Mouse (Mus musculus) testis, adult 2 months (tissue): ENCODE results near the gene Wdr62. TPM values are rescaled to one million over a fixed set of nuclear protein-coding genes. Genes with fewer than 3 reads are reported as not detected.
"Not testable (repeated sequence)": the region's sequence is repeated elsewhere in the genome, so short reads cannot be mapped to it uniquely, and the experiment has no call there.

Source experiments
- H3K27ac ChIP-seq: fragments of 200-500 bp; 2 replicates; pipeline ENCODE4 v1.5.1; 2012; ENCODE audit warnings: low read depth, low read length; ENCODE audit not compliant: control insufficient read depth, insufficient read depth
- H3K27me3 ChIP-seq: fragments of 200-500 bp; 2 replicates; pipeline ENCODE4 v1.6.1; 2012; ENCODE audit warnings: mild to moderate bottlenecking, low read length, moderate library complexity; ENCODE audit not compliant: control insufficient read depth, insufficient read depth
- H3K36me3 ChIP-seq: fragments of 200-500 bp; 2 replicates; pipeline ENCODE4 v1.6.1; 2012; ENCODE audit warnings: mild to moderate bottlenecking, low read length; ENCODE audit not compliant: control insufficient read depth, insufficient read depth
- H3K4me1 ChIP-seq: fragments of 200-500 bp; 2 replicates; pipeline ENCODE4 v1.6.1; 2012; ENCODE audit warnings: low read length; ENCODE audit not compliant: control insufficient read depth, insufficient read depth
- H3K4me3 ChIP-seq: fragments of 200-500 bp; 2 replicates; pipeline ENCODE4 v1.5.1; 2012; ENCODE audit warnings: low read depth, mild to moderate bottlenecking, low read length, moderate library complexity, mixed read lengths; ENCODE audit not compliant: control insufficient read depth
- CTCF ChIP-seq: fragments of 200-500 bp; IDR thresholded peaks from 2 replicates; pipeline ENCODE4 v1.5.1; 2012; ENCODE audit warnings: low read depth, mild to moderate bottlenecking, inconsistent platforms, low read length, moderate library complexity; ENCODE audit not compliant: control insufficient read depth, insufficient read depth, insufficient replicate concordance
- POLR2A ChIP-seq: fragments of 200-500 bp; IDR thresholded peaks from 2 replicates; pipeline ENCODE4 v1.6.1; 2012; ENCODE audit warnings: low read depth, mild to moderate bottlenecking, inconsistent platforms, low read length, moderate library complexity; ENCODE audit not compliant: control insufficient read depth
- polyA plus RNA-seq: library from polyadenylated mRNA; depleted of rRNA; stranded (reverse); fragments of >200 nt; gene quantifications from 2 replicates; pipeline ENCODE4 v1.2.3, GENCODE M21; 2012

Wdr62 gene
- polyA plus RNA-seq, 1 experiment: 713 TPM

- no peak overlapping the region for H3K4me3 ChIP-seq
- TF ChIP-seq CTCF: no peak
- no peaks in the 10 kb centered on the region for H3K27me3 ChIP-seq
- H3K27ac ChIP-seq: no peak overlapping the region; the same call in none of the 2 replicates
- peaks cover 6% of the 10 kb centered on the region for H3K4me1 ChIP-seq
- no peaks in the 10 kb centered on the region for H3K36me3 ChIP-seq
Measured at GRCm38 (mm10) chr7:30213881-30214280, 66.3 kb downstream of the Wdr62 start.

- Histone ChIP-seq H3K4me3 (no peak overlapping the region), H3K27me3 (no peaks in the 10 kb centered on the region), H3K27ac (peak overlapping the region; percentile 32; the same call in 1 of the 2 replicates), H3K36me3 (no peaks in the 10 kb centered on the region), H3K4me1 (no peaks in the 10 kb centered on the region)
- TF ChIP-seq CTCF (no peak), POLR2A (no peak)
Measured at GRCm38 (mm10) chr7:30211025-30211424, 69.2 kb downstream of the Wdr62 start.

- not testable (repeated sequence) for H3K4me3 ChIP-seq, H3K27me3 ChIP-seq, H3K4me1 ChIP-seq, H3K36me3 ChIP-seq
- H3K27ac ChIP-seq: peak overlapping the region; percentile 66; the same call in 1 of the 2 replicates
Measured at GRCm38 (mm10) chr7:30206364-30206763, 73.9 kb downstream of the Wdr62 start.

- Histone ChIP-seq H3K36me3 (no peaks in the 10 kb centered on the region), H3K27me3 (no peaks in the 10 kb centered on the region), H3K27ac (0 out of 2 replicates have a peak overlapping the region, but pooled peaks have one; percentile 66), H3K4me1 (peaks cover 8% of the 10 kb centered on the region), H3K4me3 (no peak overlapping the region)
- TF ChIP-seq POLR2A: no peak
- peak; percentile 24; the same call in 1 of the 2 replicates for TF ChIP-seq CTCF
Measured at GRCm38 (mm10) chr7:30205383-30205782, 74.8 kb downstream of the Wdr62 start.

GRCm38 (mm10) chr7:30204380-30204779 is 75.8 kb downstream of the Wdr62 start:
- peaks cover 18% of the 10 kb centered on the region for H3K4me1 ChIP-seq
- TF ChIP-seq CTCF (no peak), POLR2A (no peak)
- H3K27ac ChIP-seq: peak overlapping the region; percentile 30
- no peaks in the 10 kb centered on the region for H3K36me3 ChIP-seq
- H3K27me3 ChIP-seq: no peaks in the 10 kb centered on the region
- H3K4me3 ChIP-seq: no peak overlapping the region

GRCm38 (mm10) chr7:30202895-30203690 is 77.1 kb downstream of the Wdr62 start:
- Histone ChIP-seq H3K27ac (peak overlapping the region; percentile 73), H3K4me3 (no peak overlapping the region), H3K36me3 (no peaks in the 10 kb centered on the region), H3K27me3 (no peaks in the 10 kb centered on the region), H3K4me1 (peaks cover 23% of the 10 kb centered on the region)
- no peak for TF ChIP-seq POLR2A
- TF ChIP-seq CTCF: no peak

GRCm38 (mm10) chr7:30200661-30201060 is 79.6 kb downstream of the Wdr62 start:
- not testable (repeated sequence) for H3K36me3 ChIP-seq

GRCm38 (mm10) chr7:30200200-30200599 is 80.0 kb downstream of the Wdr62 start:
- no peaks in the 10 kb centered on the region for H3K36me3 ChIP-seq
- H3K27ac ChIP-seq: peak overlapping the region; percentile 0
- peaks cover 29% of the 10 kb centered on the region for H3K4me1 ChIP-seq
- H3K4me3 ChIP-seq: no peak overlapping the region
- H3K27me3 ChIP-seq: no peaks in the 10 kb centered on the region
- TF ChIP-seq POLR2A (no peak), CTCF (no peak)

More at GRCm38 (mm10) chr7:30200661-30201060, 79.6 kb downstream of the Wdr62 start:
- H3K4me3 ChIP-seq, H3K27ac ChIP-seq, H3K27me3 ChIP-seq: not testable (repeated sequence)
- peaks cover 29% of the 10 kb centered on the region for H3K4me1 ChIP-seq
